Mouse (Mus musculus) adrenal gland, postnatal 14 days (tissue): ENCODE measurements at regions not wholly inside any gene's neighbourhood (a gene's known extent, or its start where the extent isn't known, plus 50 kb on each side); places are given as distances from the start of the nearest gene placed in this dataset.

Experiments
- DNase-seq: peaks from one replicate; pipeline ENCODE4 v3.0.0; 2021; ENCODE audit warnings: mixed read lengths

DNA sequence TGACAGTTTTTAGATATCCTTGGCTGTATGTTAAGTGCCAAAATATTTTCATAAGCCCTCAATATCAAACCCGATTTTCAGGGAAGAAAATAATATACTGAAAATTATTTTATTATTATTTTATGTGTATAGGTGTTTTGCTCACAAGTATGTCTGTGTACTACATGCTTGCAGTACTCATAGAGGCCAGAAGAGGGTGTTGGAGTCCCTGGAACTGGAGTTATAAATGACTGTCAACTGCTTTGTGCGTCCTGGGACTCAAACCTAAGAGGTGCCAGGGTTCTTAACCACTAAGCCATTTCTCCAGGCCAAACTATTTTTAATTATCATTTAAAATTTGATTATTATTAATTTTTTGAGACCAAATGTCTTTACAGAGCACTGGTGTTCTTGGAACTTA is 114.5 kb downstream of the Csl start:
- DNase-seq: peak; percentile 46

DNA sequence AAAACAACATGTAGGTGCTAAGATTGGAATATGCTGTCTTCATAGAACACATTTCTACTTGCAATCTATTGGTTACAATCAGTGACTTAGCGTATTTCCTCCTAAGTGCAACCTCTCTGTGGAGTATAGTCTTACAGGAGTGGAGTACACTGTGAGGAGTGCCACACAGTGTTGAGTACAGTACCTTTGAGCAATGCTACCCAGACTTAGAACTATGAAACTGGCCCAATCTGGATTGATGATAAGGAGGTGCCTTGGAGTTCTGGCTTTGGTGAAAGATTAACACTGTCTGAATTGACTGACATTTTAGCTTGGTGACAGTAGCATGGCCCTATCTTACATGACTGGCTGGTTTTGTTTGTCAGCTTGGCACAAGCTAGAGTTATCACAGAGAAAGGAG is 107.4 kb downstream of the Csl start:
- DNase-seq: no peak

DNA sequence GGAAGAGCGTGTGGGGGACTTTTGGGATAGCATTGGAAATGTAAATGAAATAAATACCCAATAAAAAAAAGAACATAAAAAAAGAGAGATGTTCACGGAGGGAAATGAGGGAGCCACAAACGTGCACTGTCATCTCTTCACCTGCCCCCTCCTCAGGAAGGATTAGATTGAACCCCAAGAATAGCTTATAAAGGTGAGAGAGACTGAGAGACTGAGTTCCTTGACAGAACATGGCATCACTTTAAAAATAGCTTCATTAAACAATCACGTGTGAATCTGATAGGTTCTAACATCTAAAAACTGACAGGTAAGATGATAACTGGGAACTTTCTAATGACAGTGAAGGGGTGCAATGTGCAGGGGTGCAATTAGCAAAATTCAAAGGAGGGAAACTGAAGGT is 105.2 kb downstream of the Csl start:
- DNase-seq: no peak

DNA sequence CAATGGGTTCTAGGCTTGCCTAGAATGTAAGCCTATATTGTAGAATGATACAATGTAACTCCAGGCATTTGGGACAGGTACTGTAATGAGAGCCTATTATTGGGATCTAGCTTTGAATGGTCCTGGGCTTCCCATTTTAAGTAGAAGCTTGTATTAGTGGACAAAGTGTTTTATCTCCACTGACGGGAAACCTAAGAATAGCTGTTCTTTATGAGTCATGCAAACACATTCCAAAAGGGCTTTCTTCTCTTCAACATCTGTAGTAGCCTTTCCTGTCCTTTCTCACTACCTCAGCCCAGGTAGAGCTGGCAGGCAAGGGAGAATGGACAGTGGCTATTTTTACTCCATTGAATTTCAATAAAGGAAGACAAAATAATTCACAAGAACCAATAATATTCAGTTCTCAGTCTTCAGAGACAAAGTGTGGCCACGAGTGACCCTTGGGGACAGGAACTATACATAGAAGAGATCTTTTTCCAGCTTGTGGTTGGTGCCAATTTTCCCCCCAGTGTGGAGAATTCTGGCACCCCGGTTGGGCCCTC is 82.8 kb downstream of the Csl start:
- DNase-seq: no peak

DNA sequence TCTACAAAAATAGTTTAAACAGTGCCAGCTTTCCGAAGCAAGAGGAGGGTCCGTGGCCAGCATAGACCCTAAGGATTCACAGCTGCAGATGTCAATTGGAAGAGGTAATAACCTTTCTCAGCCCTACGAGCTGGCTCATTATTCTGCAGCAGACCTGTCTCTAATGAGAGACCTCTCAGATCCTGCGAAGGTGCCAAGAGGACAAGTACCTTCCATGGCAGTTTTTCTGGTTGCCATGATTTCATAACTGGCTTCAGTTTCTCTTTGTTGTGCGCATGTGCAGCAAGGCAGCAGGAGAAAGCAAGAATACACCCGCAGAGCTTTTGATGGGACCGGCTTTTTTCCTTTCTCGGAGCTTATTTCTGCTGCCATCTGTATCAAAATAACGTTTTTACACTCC is 81.4 kb downstream of the Csl start:
- no peak for DNase-seq

DNA sequence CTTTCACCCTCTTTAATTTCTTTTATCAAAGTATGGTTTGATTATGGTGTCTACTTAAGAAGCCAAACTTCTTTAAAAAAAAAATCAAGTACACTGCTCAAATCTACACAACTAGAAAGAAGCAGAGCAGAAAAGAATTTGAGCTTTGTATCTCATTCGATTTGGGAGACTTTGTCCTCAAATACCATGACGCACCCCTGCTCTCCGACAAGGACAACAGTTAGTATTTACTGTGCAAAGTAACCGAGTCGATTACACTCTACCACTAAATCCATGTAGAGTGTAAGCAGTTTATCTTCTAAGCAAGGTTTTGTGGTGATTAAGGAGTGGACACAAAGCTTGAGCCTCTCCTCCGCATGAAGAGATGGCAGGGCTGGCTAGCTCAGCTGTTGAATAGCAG is 79.6 kb downstream of the Csl start:
- no peak for DNase-seq

DNA sequence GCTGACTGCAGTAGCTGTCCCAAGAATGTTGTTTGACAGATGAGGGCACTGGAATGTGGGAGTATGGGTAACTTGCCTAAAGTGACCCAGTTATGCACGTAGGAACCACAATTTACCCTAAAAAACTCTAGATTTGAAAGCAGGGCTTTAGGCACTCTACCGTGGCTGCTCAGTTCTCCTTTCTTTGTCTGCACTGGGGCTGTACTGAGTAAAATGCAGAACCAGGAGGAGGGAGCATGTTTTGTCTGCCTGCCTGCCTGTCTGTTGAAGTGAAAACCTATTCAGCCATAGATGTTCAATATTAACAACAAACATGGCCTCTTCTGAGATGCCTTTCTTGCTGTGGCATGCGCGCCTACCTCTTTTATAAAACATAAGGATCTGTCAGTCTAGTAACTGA is 77.5 kb downstream of the Csl start:
- DNase-seq: no peak

DNA sequence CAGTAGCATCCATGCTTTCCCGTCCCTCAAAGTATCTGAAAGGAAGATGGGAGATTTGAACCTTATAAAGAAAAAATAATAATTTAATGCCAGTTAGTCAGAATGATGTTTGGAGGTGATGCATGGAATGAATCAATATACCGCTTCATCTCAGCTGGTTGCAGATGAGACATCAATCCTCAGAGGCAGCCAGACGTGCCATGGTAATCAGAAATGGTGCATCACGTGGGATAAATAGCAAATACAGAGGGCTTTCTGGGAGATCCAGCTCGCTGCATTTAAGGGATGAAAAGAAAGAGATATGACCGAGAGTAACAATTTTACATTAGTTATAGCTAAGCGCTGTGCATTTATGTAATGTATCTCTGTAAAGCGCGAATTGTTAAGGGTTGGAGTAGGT is 77.1 kb downstream of the Csl start:
- DNase-seq: no peak

DNA sequence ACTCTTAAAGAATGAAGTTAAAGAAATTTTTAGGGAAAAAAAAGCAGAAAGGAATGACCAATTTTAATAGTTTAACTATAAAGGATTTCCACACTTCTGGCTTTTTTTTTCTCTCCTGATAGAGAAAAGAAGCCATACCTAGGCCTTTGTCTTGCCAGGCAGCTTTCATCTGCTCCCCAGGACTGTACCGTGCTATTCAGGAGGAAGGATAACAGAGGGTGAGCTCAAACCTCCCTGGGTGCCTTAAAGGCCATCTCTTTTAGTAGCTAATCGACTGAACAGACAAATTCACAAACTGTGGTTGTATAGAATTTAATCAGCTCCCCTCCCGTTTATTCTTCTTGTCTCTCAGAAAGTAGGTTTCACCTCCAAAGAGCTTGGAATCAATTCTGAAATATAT is 76.1 kb downstream of the Csl start:
- no peak for DNase-seq

DNA sequence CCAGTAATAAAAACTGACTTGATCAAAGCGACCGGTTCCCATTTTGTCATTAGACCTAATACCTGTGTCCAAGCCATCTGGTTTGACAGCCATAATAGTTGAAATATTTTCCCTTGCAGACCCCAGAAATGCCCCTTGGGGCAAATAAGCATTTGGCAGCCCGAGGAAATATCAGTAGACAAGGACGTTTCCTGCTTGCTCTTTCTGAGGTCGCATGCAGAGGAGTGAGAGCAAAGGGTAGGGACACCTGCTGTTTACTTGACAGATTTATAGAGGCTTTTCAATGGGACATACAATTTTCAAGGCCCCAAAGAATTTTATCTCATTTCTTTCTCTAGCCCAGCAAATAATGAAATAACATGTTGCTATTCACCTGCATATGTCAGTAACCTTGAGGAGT is 73.5 kb downstream of the Csl start:
- DNase-seq: no peak

DNA sequence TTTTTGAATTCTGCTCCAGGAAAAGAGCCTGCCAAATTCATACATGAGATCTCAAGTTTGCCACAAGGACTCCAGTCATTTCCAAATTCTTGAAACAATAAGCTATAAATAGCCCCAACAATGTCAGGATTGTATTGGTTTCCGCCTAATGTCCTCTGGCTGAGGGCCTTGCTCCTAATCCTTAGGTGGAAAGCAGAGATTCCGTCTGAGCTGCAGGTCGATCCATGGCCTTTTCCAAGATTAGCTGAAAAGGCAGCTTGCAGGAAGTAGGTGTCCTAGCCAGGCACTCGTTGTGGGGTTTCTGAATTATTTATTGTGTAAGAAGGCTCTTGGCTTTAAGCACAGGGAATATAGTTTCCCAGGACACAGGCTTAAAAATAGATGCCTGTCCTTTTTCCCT is 72.4 kb downstream of the Csl start:
- peak; percentile 9 for DNase-seq

DNA sequence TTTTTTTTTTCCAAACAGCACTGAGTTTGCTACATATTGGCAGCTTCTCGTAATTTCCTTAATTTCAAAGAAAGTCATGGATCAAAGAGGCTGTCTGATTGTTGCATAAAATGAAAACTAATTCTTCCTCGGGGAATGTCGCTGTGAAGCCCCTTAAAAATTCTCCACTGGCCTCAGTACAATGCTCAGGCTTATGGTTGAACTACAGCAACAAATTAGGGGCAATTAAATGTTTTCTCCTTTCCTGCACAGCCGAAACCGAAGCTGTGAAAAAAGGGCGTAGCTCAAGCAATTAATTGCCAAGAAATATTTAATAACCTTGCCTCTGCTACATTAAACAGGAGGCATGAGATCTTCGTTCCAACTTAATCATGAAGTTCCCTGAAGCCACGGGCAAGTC is 61.8 kb downstream of the Csl start:
- DNase-seq: no peak

DNA sequence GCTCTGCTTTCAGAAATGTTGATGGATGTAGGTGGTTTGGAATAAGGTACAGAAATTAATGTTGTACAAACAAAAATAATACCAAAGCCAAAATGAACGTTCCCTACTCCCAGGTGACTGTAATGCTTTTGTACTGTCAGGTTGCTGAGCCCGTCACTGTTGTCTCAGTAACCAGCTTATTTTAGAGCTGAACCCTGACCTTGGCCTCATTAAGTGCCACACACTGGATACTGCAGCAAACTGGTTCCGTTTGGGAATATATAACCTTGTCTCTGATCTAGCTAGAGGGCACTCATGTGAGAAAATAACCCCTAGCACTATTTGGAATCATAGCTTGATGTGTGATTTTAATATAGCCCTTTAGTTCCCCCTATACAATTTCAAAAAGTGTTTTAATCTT is 60.0 kb downstream of the Csl start:
- DNase-seq: peak; percentile 20

DNA sequence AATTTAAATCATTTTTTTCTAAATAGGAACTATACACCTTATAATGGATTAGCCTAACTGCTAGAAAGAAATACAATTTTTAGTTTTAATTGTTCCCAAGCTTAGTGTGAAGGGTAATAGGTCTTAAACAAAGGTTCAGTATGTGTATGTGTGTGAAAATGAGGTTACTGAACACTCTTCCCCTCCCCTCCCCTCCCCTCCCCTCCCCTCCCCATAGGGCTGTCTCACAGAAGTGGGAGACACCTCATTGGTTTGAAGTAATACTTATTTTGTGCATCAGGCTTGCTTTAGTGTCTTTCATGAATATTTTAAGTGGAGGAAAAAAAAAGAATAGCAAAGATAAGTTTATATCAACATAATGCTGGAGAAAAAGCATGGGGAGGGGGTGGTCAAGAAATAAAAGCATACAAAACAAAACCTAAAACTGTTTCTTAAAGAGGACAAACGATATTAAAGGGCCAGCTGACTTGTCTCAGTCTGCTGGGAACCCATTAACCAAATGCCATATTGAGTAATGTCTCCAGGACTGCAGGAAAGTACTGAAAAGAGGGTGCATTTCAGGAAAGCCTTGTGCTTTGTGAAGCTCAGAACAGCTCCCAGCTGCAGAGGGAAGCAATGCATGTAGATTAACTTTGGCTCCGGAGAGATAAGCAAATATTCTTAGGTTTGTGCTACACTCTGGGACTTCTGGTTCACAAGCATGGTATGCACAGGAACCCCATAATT is 59.2 kb downstream of the Csl start:
- DNase-seq: no peak
